Comparison of ENCODE assay signal across 24 mouse cellular contexts in the genomic region with DNA sequence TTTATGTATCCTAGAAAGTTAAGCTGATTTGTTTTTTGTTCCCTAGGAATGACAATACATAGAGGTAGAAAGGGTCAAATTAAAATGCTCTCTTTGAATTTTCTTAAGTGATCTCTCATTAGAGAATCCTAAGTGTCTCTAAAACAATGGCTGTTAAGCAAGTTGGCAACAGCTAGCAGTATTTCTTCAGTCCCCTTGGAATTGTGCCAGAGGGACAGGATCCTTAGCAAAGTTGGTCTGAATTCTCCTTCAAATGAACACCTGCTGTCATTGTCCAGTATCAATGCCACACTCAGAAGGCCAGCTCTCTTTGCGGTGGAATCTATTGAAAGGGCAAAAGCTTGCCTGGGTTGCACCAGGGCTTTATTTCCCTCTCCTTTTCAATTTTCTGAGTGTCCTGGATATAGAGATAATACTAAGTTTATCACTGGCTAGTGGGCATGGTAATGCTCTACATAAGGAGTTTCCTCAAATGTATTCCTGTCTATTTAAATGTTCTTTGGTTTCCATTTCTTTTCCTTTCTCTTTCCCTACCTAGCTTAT.
DNase-seq lines count a peak whose midpoint lies in the region; ATAC-seq lines count a peak whose summit lies in the region.
"Had no signal": no experiment of that assay in that cellular context is flagged by ENCODE, and none has a peak within 500 bp of the region (broad histone marks: within the 10 kb centered on the region; RNA-seq: fewer than 3 reads in every experiment).

No protein-coding gene starts in this region.

- H3K9me3 ChIP-seq in forebrain, embryonic 12.5 days = no peaks in the 10 kb centered on the region
- H3K9me3 ChIP-seq in forebrain, embryonic 10.5 days = no peaks in the 10 kb centered on the region
- H3K9me3 ChIP-seq in hindbrain, embryonic 12.5 days (replicated peaks) = no peaks in the 10 kb centered on the region
- no peaks in the 10 kb centered on the region for H3K9me3 ChIP-seq in hindbrain, embryonic 11.5 days (ENCODE audit: control insufficient read depth, low read length)
- H3K9me3 ChIP-seq in midbrain, embryonic 14.5 days (ENCODE audit: control insufficient read depth, low read length) = no peaks in the 10 kb centered on the region
- H3K9me3 ChIP-seq in midbrain, embryonic 16.5 days (replicated peaks; ENCODE audit: control insufficient read depth, low read length, poor library complexity, severe bottlenecking) = no peaks in the 10 kb centered on the region
- H3K9me3 ChIP-seq in forebrain, embryonic 16.5 days (ENCODE audit: control insufficient read depth, low read length) = no peaks in the 10 kb centered on the region
- H3K9me3 ChIP-seq: heart, embryonic 12.5 days; heart, embryonic 15.5 days; hindbrain, embryonic 13.5 days had no signal

- no peaks in the 10 kb centered on the region for H3K36me3 ChIP-seq in forebrain, embryonic 12.5 days (replicated peaks)
- H3K36me3 ChIP-seq in forebrain, embryonic 10.5 days (replicated peaks) = no peaks in the 10 kb centered on the region
- H3K36me3 ChIP-seq in hindbrain, embryonic 12.5 days = no peaks in the 10 kb centered on the region
- no peaks in the 10 kb centered on the region for H3K36me3 ChIP-seq in hindbrain, embryonic 11.5 days (ENCODE audit: control insufficient read depth, insufficient read depth, low read length)
- H3K36me3 ChIP-seq in midbrain, embryonic 14.5 days (ENCODE audit: control insufficient read depth, insufficient read depth, low read length) = no peaks in the 10 kb centered on the region
- no peaks in the 10 kb centered on the region for H3K36me3 ChIP-seq in midbrain, embryonic 16.5 days (ENCODE audit: control insufficient read depth, insufficient read depth, low read length)
- no peaks in the 10 kb centered on the region for H3K36me3 ChIP-seq in forebrain, embryonic 16.5 days (ENCODE audit: control insufficient read depth, insufficient read depth)
- H3K36me3 ChIP-seq: heart, embryonic 12.5 days; heart, embryonic 15.5 days; hindbrain, embryonic 13.5 days had no signal

- no peak overlapping the region for H3K4me2 ChIP-seq in forebrain, embryonic 12.5 days
- no peak overlapping the region for H3K4me2 ChIP-seq in hindbrain, embryonic 12.5 days (replicated peaks)
- no peak overlapping the region for H3K4me2 ChIP-seq in hindbrain, embryonic 11.5 days (replicated peaks; ENCODE audit: low read depth, low read length)
- H3K4me2 ChIP-seq in midbrain, embryonic 14.5 days (ENCODE audit: low read length) = no peak overlapping the region
- no peak overlapping the region for H3K4me2 ChIP-seq in midbrain, embryonic 16.5 days (ENCODE audit: low read length)
- no peak overlapping the region for H3K4me2 ChIP-seq in forebrain, embryonic 16.5 days (ENCODE audit: low read length)
- H3K4me2 ChIP-seq: heart, embryonic 12.5 days; heart, embryonic 15.5 days; hindbrain, embryonic 13.5 days had no signal

- DNase-seq in forebrain, embryonic 10.5 days (ENCODE audit: extremely low spot score, low spot score) = no peak
- no peak for DNase-seq in hindbrain, embryonic 11.5 days (ENCODE audit: low spot score)
- peak; percentile 24 for DNase-seq in midbrain, embryonic 14.5 days
- DNase-seq in lung, postnatal 25 days (ENCODE audit: low spot score) = no peak
- DNase-seq: adrenal gland, adult 8-10 months; adrenal gland, postnatal 25 days; cerebellum, adult 18-20 months; cerebellum, adult 9-10 months; cerebellum, postnatal 14 days; gastrocnemius, postnatal 25 days; heart, adult 18-20 months; heart, postnatal 10 days; heart, postnatal 36 days had no signal

- 11% methylated on average over 1 of the region's 1 CpGs for WGBS in forebrain, embryonic 12.5 days
- 43% methylated on average over 1 of the region's 1 CpGs for WGBS in forebrain, embryonic 10.5 days
- WGBS in hindbrain, embryonic 12.5 days = 44% methylated on average over 1 of the region's 1 CpGs
- WGBS in hindbrain, embryonic 11.5 days = 46% methylated on average over 1 of the region's 1 CpGs
- 9% methylated on average over 1 of the region's 1 CpGs for WGBS in midbrain, embryonic 14.5 days
- 21% methylated on average over 1 of the region's 1 CpGs for WGBS in midbrain, embryonic 16.5 days
- 13% methylated on average over 1 of the region's 1 CpGs for WGBS in forebrain, embryonic 16.5 days

- H3K9ac ChIP-seq in forebrain, embryonic 12.5 days = no peak overlapping the region
- H3K9ac ChIP-seq in hindbrain, embryonic 12.5 days = no peak overlapping the region
- no peak overlapping the region for H3K9ac ChIP-seq in hindbrain, embryonic 11.5 days (ENCODE audit: low read depth, low read length)
- H3K9ac ChIP-seq in midbrain, embryonic 14.5 days (replicated peaks; ENCODE audit: low read length) = no peak overlapping the region
- no peak overlapping the region for H3K9ac ChIP-seq in midbrain, embryonic 16.5 days (ENCODE audit: low read depth, low read length)
- no peak overlapping the region for H3K9ac ChIP-seq in forebrain, embryonic 16.5 days (replicated peaks; ENCODE audit: low read depth, low read length)
- H3K9ac ChIP-seq: heart, embryonic 12.5 days; heart, embryonic 15.5 days; hindbrain, embryonic 13.5 days had no signal

- peaks cover 5% of the 10 kb centered on the region for H3K4me1 ChIP-seq in forebrain, embryonic 12.5 days
- peaks cover 18% of the 10 kb centered on the region for H3K4me1 ChIP-seq in forebrain, embryonic 10.5 days
- H3K4me1 ChIP-seq in hindbrain, embryonic 12.5 days = no peaks in the 10 kb centered on the region
- no peaks in the 10 kb centered on the region for H3K4me1 ChIP-seq in hindbrain, embryonic 11.5 days (replicated peaks; ENCODE audit: control insufficient read depth, insufficient read depth, low read length)
- H3K4me1 ChIP-seq in midbrain, embryonic 14.5 days (ENCODE audit: control insufficient read depth, insufficient read depth, low read length) = no peaks in the 10 kb centered on the region
- no peaks in the 10 kb centered on the region for H3K4me1 ChIP-seq in midbrain, embryonic 16.5 days (ENCODE audit: control insufficient read depth, insufficient read depth, low read length)
- peaks cover 3% of the 10 kb centered on the region; the same call in 1 of the 2 replicates for H3K4me1 ChIP-seq in forebrain, embryonic 16.5 days (replicated peaks; ENCODE audit: control insufficient read depth, insufficient read depth, low read length)
- H3K4me1 ChIP-seq: heart, embryonic 12.5 days; heart, embryonic 15.5 days; hindbrain, embryonic 13.5 days had no signal

- 0 out of 2 replicates have a peak overlapping the region, but pooled peaks have one; percentile 5 for H3K27ac ChIP-seq in forebrain, embryonic 12.5 days
- no peak overlapping the region for H3K27ac ChIP-seq in forebrain, embryonic 10.5 days
- H3K27ac ChIP-seq in hindbrain, embryonic 12.5 days = no peak overlapping the region
- no peak overlapping the region for H3K27ac ChIP-seq in hindbrain, embryonic 11.5 days (ENCODE audit: low read depth, low read length)
- no peak overlapping the region for H3K27ac ChIP-seq in midbrain, embryonic 14.5 days (replicated peaks; ENCODE audit: low read depth, low read length)
- no peak overlapping the region for H3K27ac ChIP-seq in midbrain, embryonic 16.5 days (ENCODE audit: low read length)
- H3K27ac ChIP-seq in forebrain, embryonic 16.5 days (ENCODE audit: low read length) = no peak overlapping the region
- H3K27ac ChIP-seq: heart, embryonic 15.5 days; hindbrain, embryonic 13.5 days had no signal

- peak; percentile 62; the same call in 1 of the 2 replicates for ATAC-seq in forebrain, embryonic 12.5 days (ENCODE audit: low FRiP score)
- 0 out of 2 replicates have a peak, but pooled peaks have one; percentile 19 for ATAC-seq in hindbrain, embryonic 12.5 days (ENCODE audit: low FRiP score)
- no peak for ATAC-seq in hindbrain, embryonic 11.5 days (ENCODE audit: low FRiP score)
- no peak for ATAC-seq in midbrain, embryonic 14.5 days (ENCODE audit: low FRiP score, low TSS enrichment)
- ATAC-seq in midbrain, embryonic 16.5 days = no peak
- ATAC-seq in forebrain, embryonic 16.5 days = 0 out of 2 replicates have a peak, but pooled peaks have one; percentile 10
- ATAC-seq: activated CD4-positive, CD25-positive, alpha-beta regulatory T cell, adult 4 months; hindbrain, embryonic 16.5 days; inflammation-experienced regulatory T-cells, adult 6 months; intestine, embryonic 16.5 days had no signal

- no peak overlapping the region for H3K4me3 ChIP-seq in forebrain, embryonic 12.5 days (replicated peaks)
- no peak overlapping the region for H3K4me3 ChIP-seq in forebrain, embryonic 10.5 days
- no peak overlapping the region for H3K4me3 ChIP-seq in hindbrain, embryonic 12.5 days
- H3K4me3 ChIP-seq in hindbrain, embryonic 11.5 days (ENCODE audit: low read depth, low read length) = no peak overlapping the region
- H3K4me3 ChIP-seq in midbrain, embryonic 14.5 days (replicated peaks; ENCODE audit: low read depth, low read length) = no peak overlapping the region
- H3K4me3 ChIP-seq in midbrain, embryonic 16.5 days (ENCODE audit: low read depth, low read length) = no peak overlapping the region
- H3K4me3 ChIP-seq in forebrain, embryonic 16.5 days (replicated peaks; ENCODE audit: low read length) = no peak overlapping the region
- H3K4me3 ChIP-seq: heart, embryonic 12.5 days; heart, embryonic 15.5 days; hindbrain, embryonic 13.5 days had no signal

- H3K27me3 ChIP-seq in forebrain, embryonic 12.5 days = 0 out of 2 replicates have a peak, but pooled peaks cover 3% of the 10 kb centered on the region
- H3K27me3 ChIP-seq in forebrain, embryonic 10.5 days (ENCODE audit: poor library complexity, severe bottlenecking) = peaks cover 11% of the 10 kb centered on the region; the same call in 1 of the 2 replicates
- H3K27me3 ChIP-seq in hindbrain, embryonic 12.5 days = no peaks in the 10 kb centered on the region
- no peaks in the 10 kb centered on the region for H3K27me3 ChIP-seq in hindbrain, embryonic 11.5 days (ENCODE audit: control insufficient read depth, insufficient read depth, low read length)
- no peaks in the 10 kb centered on the region for H3K27me3 ChIP-seq in midbrain, embryonic 14.5 days (ENCODE audit: control insufficient read depth, insufficient read depth, low read length)
- H3K27me3 ChIP-seq in midbrain, embryonic 16.5 days (ENCODE audit: control insufficient read depth, insufficient read depth, low read depth, low read length) = no peaks in the 10 kb centered on the region
- no peaks in the 10 kb centered on the region for H3K27me3 ChIP-seq in forebrain, embryonic 16.5 days (replicated peaks; ENCODE audit: control insufficient read depth, insufficient read depth, low read length)
- H3K27me3 ChIP-seq: heart, embryonic 12.5 days; heart, embryonic 15.5 days; hindbrain, embryonic 13.5 days had no signal

Comparison
In these comparisons a context has a peak if more than half of its experiments do, and no peak if none do; other contexts are left out.
1. ATAC-seq: peak in forebrain, embryonic 12.5 days (single experiment), hindbrain, embryonic 12.5 days (single experiment) and forebrain, embryonic 16.5 days (single experiment); none in hindbrain, embryonic 11.5 days (single experiment), midbrain, embryonic 14.5 days (single experiment) and midbrain, embryonic 16.5 days (single experiment).